ENCODE assay signal across 17 mouse cellular contexts in genomic region chr1:130776645-130777044, GRCm38 (mm10). TPM values are rescaled to one million over a fixed set of nuclear protein-coding genes. Genes with fewer than 3 reads are reported as not detected.
A peak's percentile ranks its signal among the peaks of the same experiment; 100 is the strongest.
DNase-seq lines count a peak whose midpoint lies in the region; ATAC-seq and TF ChIP-seq lines count a peak whose summit lies in the region.
"Had no signal": no experiment of that assay in that cellular context is flagged by ENCODE, and none has a peak within 500 bp of the region (broad histone marks: within the 10 kb centered on the region; RNA-seq: fewer than 3 reads in every experiment).

No protein-coding gene starts in this region.

- no peak for ATAC-seq in heart, postnatal 0 days (ENCODE audit: insufficient read depth, low read depth)
- ATAC-seq in inflammation-experienced regulatory T-cells, adult 6 months: no peak
- ATAC-seq: midbrain, embryonic 16.5 days had no signal

- WGBS in heart, postnatal 0 days: 58% methylated on average over 1 of the region's 1 CpGs

- no peak overlapping the region for H3K9ac ChIP-seq in heart, postnatal 0 days (replicated peaks; ENCODE audit: low read depth, low read length)
- H3K9ac ChIP-seq: hindbrain, embryonic 13.5 days; neural tube, embryonic 15.5 days; stomach, embryonic 15.5 days had no signal

- no peak for TF ChIP-seq POLR2A in cortical plate, adult 2 months (IDR thresholded peaks at IDR 0.05; ENCODE audit: extremely low read depth, insufficient read depth, low read length)

- no peak for TF ChIP-seq EP300 in heart, postnatal 0 days (IDR thresholded peaks at IDR 0.05; ENCODE audit: low read depth)

- H3K36me3 ChIP-seq in heart, postnatal 0 days (replicated peaks; ENCODE audit: control insufficient read depth, insufficient read depth, low read length): no peaks in the 10 kb centered on the region
- H3K36me3 ChIP-seq in splenic B cell, adult 2 months (ENCODE audit: control insufficient read depth, insufficient read depth, low read length, poor library complexity, severe bottlenecking): no peaks in the 10 kb centered on the region
- H3K36me3 ChIP-seq: hindbrain, embryonic 13.5 days; neural tube, embryonic 15.5 days; stomach, embryonic 15.5 days had no signal

- DNase-seq in heart, postnatal 0 days (ENCODE audit: low spot score): no peak
- DNase-seq in heart, adult 18-20 months: no peak
- DNase-seq in lung, postnatal 36 days: peak; percentile 58
- DNase-seq in lung, postnatal 10 days: no peak
- DNase-seq in splenic B cell, adult 2 months (ENCODE audit: low read depth, low spot score): peak; percentile 16
- DNase-seq in yolk sac, embryonic 10.5 days (ENCODE audit: low spot score): no peak
- DNase-seq: kidney, postnatal 4 days; right cerebral cortex, adult 18-20 months had no signal

- no peak overlapping the region for H3K4me2 ChIP-seq in heart, postnatal 0 days (ENCODE audit: low read depth, low read length)
- H3K4me2 ChIP-seq: heart, embryonic 11.5 days; hindbrain, embryonic 13.5 days; neural tube, embryonic 15.5 days; stomach, embryonic 15.5 days had no signal

- H3K9me3 ChIP-seq in heart, postnatal 0 days (replicated peaks; ENCODE audit: control insufficient read depth, low read length): no peaks in the 10 kb centered on the region
- H3K9me3 ChIP-seq: hindbrain, embryonic 13.5 days; neural tube, embryonic 15.5 days; stomach, embryonic 15.5 days had no signal

- no peak overlapping the region for H3K27ac ChIP-seq in heart, postnatal 0 days (ENCODE audit: low read depth)
- H3K27ac ChIP-seq in cortical plate, adult 2 months (ENCODE audit: insufficient read depth, low read length): no peak overlapping the region
- H3K27ac ChIP-seq: hindbrain, embryonic 13.5 days; neural tube, embryonic 15.5 days; stomach, embryonic 15.5 days had no signal

- H3K27me3 ChIP-seq in heart, postnatal 0 days (ENCODE audit: control insufficient read depth, insufficient read depth, low read length): no peaks in the 10 kb centered on the region
- H3K27me3 ChIP-seq in splenic B cell, adult 2 months (ENCODE audit: control insufficient read depth, insufficient read depth, low read length, poor library complexity, severe bottlenecking): no peaks in the 10 kb centered on the region
- H3K27me3 ChIP-seq: hindbrain, embryonic 13.5 days; neural tube, embryonic 15.5 days; stomach, embryonic 15.5 days had no signal

- H3K4me1 ChIP-seq in heart, postnatal 0 days (ENCODE audit: control insufficient read depth, insufficient read depth): no peaks in the 10 kb centered on the region
- no peaks in the 10 kb centered on the region for H3K4me1 ChIP-seq in cortical plate, adult 2 months (ENCODE audit: control insufficient read depth, insufficient read depth, low read length)
- H3K4me1 ChIP-seq: hindbrain, embryonic 13.5 days; neural tube, embryonic 15.5 days; stomach, embryonic 15.5 days had no signal

- no peak overlapping the region for H3K4me3 ChIP-seq in heart, postnatal 0 days (ENCODE audit: low read depth, low read length)
- H3K4me3 ChIP-seq in cortical plate, adult 2 months (ENCODE audit: insufficient read depth, low read length): no peak overlapping the region
- H3K4me3 ChIP-seq: erythroblast, embryonic 14.5 days; hindbrain, embryonic 13.5 days; neural tube, embryonic 15.5 days; stomach, embryonic 15.5 days had no signal

- peak; percentile 43 for TF ChIP-seq CTCF in heart, postnatal 0 days (IDR thresholded peaks at IDR 0.05; ENCODE audit: low read depth)
- 0 out of 2 replicates have a peak, but pooled peaks have one; percentile 17 for TF ChIP-seq CTCF in cortical plate, adult 2 months (IDR thresholded peaks at IDR 0.05; ENCODE audit: extremely low read depth, insufficient read depth, low read length)

RNA-seq across cellular contexts. Expression of gene Fcamr, which starts 24.1 kb away (rescaled TPM):
- total RNA-seq in heart, postnatal 0 days (2014; rRNA removed; ENCODE audit: low replicate concordance): 2.8 TPM in 1 of 2 replicates, not detected in the other
- polyA plus RNA-seq in heart, postnatal 0 days (2015; fragmentation: Nextera tagmentation; extraction: Ambion mirVana): 0.15 and 0.19 TPM in 2 replicates
- total RNA-seq in heart, adult 18-20 months (2021): under 1 TPM; 0.35 to 0.85 TPM
- polyA plus RNA-seq in cortical plate, adult 2 months (2012; rRNA removed): not detected in 2 replicates
- under 1 TPM in 1 of 3 experiments, not detected in 2; 0.19 TPM for polyA plus RNA-seq in inflammation-experienced regulatory T-cells, adult 6 months (2017; shearing (Covaris generic))
- total RNA-seq: left cerebral cortex, postnatal 10 days had no signal
- polyA plus RNA-seq: erythroblast, embryonic 14.5 days; hindbrain, embryonic 13.5 days; midbrain, embryonic 16.5 days; neural tube, embryonic 15.5 days had no signal

RNA-seq across cellular contexts. Expression of gene AA986860, which starts 44.9 kb away (rescaled TPM):
- 1.8 and 2.3 TPM in 2 replicates for total RNA-seq in heart, postnatal 0 days (2014; rRNA removed; ENCODE audit: low replicate concordance)
- 0.30 and 0.48 TPM in 2 replicates for polyA plus RNA-seq in heart, postnatal 0 days (2015; fragmentation: Nextera tagmentation; extraction: Ambion mirVana)
- total RNA-seq in heart, adult 18-20 months (2021): under 1 TPM; 0.45 to 0.77 TPM
- polyA plus RNA-seq in cortical plate, adult 2 months (2012; rRNA removed): 1.8 and 2.4 TPM in 2 replicates
- polyA plus RNA-seq in inflammation-experienced regulatory T-cells, adult 6 months (2017; shearing (Covaris generic)): under 1 TPM in 1 of 3 experiments, not detected in 2; 0.36 TPM

RNA-seq across cellular contexts. Expression of gene Pfkfb2, which starts 47.6 kb away (rescaled TPM):
- total RNA-seq in heart, postnatal 0 days (2014; rRNA removed; ENCODE audit: low replicate concordance): 19.0 and 19.8 TPM in 2 replicates
- polyA plus RNA-seq in heart, postnatal 0 days (2015; fragmentation: Nextera tagmentation; extraction: Ambion mirVana): 5.2 and 8.2 TPM in 2 replicates
- total RNA-seq in heart, adult 18-20 months (2021): 10 to 100 TPM; 79.7 to 83.4 TPM
- 39.7 and 44.5 TPM in 2 replicates for polyA plus RNA-seq in cortical plate, adult 2 months (2012; rRNA removed)
- polyA plus RNA-seq in inflammation-experienced regulatory T-cells, adult 6 months (2017; shearing (Covaris generic)): 1 to 10 TPM in 2 of 3 experiments, under 1 TPM in 1; 0.68 to 4.3 (median 2.6) TPM

RNA-seq across cellular contexts. Expression of gene Pigr, which starts 49.8 kb away (rescaled TPM):
- total RNA-seq in heart, postnatal 0 days (2014; rRNA removed; ENCODE audit: low replicate concordance): not detected in 2 replicates
- 0.05 and 0.07 TPM in 2 replicates for polyA plus RNA-seq in heart, postnatal 0 days (2015; fragmentation: Nextera tagmentation; extraction: Ambion mirVana)
- 1 to 10 TPM in 1 of 2 experiments, not detected in 1; 4.2 TPM for total RNA-seq in heart, adult 18-20 months (2021)
- polyA plus RNA-seq in cortical plate, adult 2 months (2012; rRNA removed): 0.08 TPM in 1 of 2 replicates, not detected in the other
- polyA plus RNA-seq in inflammation-experienced regulatory T-cells, adult 6 months (2017; shearing (Covaris generic)): under 1 TPM in 1 of 3 experiments, not detected in 2; 0.19 TPM
- polyA plus RNA-seq: heart, embryonic 11.5 days; hindbrain, embryonic 13.5 days; midbrain, embryonic 16.5 days; neural tube, embryonic 15.5 days had no signal

RNA-seq across cellular contexts. Expression of gene Yod1, which starts 59.5 kb away (rescaled TPM):
- 4.6 and 4.9 TPM in 2 replicates for total RNA-seq in heart, postnatal 0 days (2014; rRNA removed; ENCODE audit: low replicate concordance)
- 6.4 and 6.5 TPM in 2 replicates for polyA plus RNA-seq in heart, postnatal 0 days (2015; fragmentation: Nextera tagmentation; extraction: Ambion mirVana)
- 1 to 10 TPM; 3.6 to 4.4 TPM for total RNA-seq in heart, adult 18-20 months (2021)
- 6.6 and 7.6 TPM in 2 replicates for polyA plus RNA-seq in cortical plate, adult 2 months (2012; rRNA removed)
- 10 to 100 TPM; 15.7 to 23.2 (median 19.5) TPM for polyA plus RNA-seq in inflammation-experienced regulatory T-cells, adult 6 months (2017; shearing (Covaris generic))

Comparison
In these comparisons a context has a peak if more than half of its experiments do, and no peak if none do; other contexts are left out.
1. DNase-seq: peak in lung, postnatal 36 days (single experiment) and splenic B cell, adult 2 months (single experiment); none in heart, postnatal 0 days (single experiment), heart, adult 18-20 months (0 of 2), lung, postnatal 10 days (single experiment) and yolk sac, embryonic 10.5 days (single experiment).